Mouse (Mus musculus) embryo, embryonic 10.5 days (tissue): Measurements from ENCODE around the gene Foxj1.

Source experiments
- DNase-seq: peaks from one replicate; pipeline ENCODE4 v3.0.0-alpha.2; 2015; ENCODE audit warnings: low spot score

Gene Foxj1

DNA sequence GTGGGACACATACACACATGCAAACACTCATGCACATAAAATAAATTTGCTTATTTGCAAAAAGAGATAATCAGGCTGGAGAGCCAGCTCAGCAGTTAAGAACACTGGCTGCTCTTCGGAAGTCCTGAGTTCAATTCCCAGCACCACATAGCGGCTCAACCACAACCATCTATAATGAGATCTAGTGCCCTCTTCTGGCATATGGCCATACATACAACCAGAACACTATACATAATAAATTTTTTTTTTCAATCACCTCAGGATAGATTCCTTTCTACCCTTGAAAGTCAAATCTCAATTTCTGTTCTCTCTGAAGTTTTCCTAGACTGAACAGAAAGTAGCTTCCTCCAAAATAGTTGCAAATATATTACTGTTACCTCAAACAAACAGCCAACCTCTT, 29.8 kb downstream of the Foxj1 start:
- DNase-seq: no peak

DNA sequence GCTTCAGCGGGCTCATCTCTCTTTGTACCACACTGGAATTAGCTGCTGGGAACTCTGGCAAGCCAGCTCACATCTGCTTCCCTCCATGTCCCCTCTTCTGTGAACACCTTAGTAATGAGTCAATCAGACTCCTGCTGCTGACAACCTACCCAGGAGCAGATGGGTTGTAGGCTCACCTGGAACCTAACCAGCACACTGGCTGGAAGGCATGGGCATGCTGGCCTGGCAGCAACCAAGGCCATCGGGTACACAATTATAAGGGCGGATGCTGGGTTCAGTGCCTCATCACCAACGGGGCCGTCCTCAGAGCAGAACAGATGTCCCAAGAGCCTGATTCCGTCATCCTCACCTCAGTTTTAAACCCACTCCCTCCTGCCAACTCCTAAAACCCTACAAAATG, 36.6 kb downstream of the Foxj1 start:
- no peak for DNase-seq

DNA sequence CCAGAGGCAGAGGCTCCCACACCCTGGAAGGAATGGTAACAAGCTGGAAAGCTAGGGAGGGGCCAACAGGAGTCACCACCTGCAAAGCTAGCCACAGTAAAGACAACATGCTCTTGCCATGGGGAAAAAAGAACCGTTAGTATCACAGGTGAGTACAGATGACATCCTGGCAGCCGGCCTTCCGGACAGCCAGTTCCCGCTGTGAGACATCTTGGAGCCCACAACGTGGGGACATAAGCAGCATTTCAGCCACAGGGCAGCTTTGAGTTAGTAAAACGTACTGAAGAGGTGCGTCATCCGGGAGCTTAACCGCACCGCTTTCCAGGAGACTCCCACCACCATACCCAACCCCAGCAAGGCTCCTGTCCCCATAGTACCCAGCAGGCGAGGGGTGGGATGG, 37.0 kb downstream of the Foxj1 start:
- DNase-seq: no peak

DNA sequence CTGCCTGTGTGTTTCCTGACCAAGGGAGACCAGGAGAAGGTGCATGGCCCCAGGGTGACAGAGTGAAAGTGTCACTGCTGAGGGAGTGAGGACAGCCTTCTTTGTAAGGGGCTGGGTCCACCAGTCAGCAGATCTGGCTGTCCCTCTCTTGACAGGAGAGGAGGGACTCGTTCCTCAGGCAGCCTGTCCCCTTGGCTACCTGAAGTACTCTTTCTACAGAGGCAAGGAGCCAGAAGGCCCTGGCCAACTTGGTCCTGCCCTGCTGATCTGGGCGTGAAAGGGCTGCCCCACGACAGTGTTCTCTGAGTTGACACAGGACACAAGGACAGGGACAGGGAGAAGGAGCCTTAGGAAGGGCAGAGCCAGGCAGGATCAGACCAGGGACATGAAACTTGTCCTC, 38.2 kb downstream of the Foxj1 start:
- no peak for DNase-seq

DNA sequence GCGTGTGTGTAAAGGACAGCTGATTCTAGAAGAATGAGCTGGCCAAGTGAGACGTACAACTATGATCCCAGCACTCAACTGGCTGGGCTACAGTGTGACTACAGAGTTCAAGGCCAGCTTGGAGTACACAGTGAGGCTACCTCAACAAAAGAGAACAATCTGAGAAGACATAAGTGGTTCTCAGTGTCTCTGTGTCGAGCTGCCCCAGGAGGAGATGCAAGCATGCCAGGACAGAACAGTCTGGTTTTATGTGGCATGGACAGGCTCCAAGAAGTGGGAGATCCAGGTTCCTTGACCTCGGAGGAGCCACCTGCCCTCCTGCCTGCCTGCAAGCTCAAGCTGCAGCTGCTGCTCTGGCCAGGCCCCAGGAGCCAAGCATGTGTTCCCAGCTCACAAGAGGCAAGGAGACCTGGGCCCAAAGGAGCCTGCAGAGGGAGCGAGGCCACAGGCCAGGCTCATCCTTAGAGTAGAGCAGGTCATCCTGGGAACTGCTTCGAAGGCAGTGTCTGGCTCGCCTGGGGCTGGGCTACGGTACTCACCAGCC, 38.9 kb downstream of the Foxj1 start:
- DNase-seq: no peak

DNA sequence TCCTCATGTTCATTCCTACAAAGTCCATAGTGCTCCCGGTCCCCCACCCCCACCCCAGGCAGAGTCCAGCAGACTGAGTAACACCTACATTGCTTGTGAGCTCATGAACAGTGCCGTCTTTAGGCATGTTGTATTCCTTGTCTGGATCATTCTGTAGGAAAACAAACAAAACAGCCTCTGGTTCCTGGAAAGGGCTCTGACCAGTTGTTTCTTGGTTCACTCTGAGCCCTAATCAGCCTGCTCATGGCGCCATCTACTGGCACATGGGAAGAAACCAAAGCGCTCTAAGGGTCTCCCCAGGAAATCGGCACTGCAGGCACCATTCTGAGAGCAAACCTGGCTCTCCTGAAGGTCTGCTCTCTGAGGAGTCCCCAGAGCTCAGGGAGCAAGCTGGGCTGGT, 40.9 kb downstream of the Foxj1 start:
- peak; percentile 88 for DNase-seq

DNA sequence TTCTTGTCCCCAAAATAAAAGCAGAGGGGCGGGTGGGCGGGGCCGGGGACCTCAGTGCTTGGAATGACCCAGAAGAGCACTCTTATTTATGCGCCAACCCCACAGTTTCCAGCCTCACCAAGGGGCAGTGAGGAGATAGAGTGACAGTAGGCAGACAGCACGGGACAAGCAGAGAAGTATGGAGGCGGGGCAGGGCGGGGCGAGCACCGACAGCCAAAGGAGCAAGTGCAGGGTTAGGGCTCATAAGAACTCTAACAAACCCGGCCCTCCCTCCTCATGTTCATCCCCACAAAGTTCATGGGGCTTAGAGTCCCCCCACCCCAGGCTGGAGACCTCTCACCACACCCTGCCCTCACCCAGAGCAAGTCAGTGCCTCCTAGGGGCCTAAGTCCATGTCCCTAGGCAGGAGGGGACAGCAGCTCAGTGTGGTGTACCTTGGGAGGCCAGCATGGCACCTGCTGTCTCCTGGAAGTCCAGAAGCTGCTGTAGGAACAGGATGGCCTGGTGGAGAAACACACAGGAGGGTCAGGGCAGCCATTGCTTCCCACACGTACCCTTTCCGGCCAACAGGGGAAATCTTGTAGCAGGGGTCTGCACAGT, 41.6 kb downstream of the Foxj1 start:
- DNase-seq: no peak

DNA sequence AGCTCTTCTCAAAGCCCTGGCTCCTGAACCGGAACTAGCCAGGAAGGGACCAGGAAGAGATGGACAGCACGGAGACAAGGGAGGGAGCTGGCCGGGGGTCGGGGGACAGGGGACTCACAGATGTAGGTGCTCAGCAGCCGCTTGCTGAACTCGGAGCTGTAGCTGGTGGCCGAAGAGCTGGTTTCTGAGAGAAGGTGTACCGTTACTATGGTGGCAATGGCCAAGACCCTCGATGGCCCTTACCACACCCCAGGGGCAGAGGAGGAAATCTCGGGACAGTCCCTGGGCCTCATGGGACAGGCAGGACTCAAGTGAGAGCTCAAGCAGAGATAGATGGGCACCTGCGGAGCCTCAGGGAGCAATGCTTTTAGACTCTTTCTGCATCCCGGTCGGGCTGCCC, 42.8 kb downstream of the Foxj1 start:
- no peak for DNase-seq

DNA sequence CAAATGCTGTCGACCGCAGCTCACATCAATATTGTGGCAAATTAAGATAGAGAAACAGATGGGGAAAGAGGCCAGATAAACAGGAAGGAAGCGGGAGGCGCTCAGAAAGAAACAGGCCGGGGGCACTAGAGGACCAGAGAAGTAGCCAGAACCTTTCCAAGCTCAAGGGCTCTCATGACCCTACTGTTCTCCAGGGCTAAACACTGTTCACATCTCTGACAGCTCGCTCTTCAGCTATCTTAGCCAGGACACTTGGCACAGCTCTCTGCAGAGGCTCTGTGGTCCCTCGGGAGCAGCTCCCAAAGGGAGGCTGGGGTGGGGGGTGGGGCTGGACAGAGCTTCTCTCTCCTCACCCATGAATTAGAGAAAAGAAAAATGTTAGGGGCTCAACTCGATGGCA, 44.6 kb downstream of the Foxj1 start:
- DNase-seq: no peak

DNA sequence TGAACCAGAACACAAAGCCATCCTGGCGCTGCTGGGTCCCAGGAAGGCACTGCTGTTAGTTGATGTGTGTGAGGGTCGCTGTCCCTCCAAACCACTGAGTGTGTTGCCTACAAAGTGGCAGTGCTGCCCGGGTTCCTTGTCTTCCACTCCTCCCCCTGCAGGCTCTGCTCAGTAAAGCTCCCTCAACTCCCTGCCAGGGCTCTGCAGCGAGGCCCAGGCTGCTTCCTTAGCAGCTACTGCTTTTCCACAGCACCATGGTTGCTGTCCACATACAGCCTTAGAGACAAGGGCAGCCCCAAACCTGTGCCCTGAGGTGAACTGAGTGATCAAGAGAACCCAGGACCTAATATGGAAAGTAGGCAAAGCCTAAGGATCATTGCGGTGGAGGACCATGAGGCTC, 47.8 kb downstream of the Foxj1 start:
- DNase-seq: no peak

DNA sequence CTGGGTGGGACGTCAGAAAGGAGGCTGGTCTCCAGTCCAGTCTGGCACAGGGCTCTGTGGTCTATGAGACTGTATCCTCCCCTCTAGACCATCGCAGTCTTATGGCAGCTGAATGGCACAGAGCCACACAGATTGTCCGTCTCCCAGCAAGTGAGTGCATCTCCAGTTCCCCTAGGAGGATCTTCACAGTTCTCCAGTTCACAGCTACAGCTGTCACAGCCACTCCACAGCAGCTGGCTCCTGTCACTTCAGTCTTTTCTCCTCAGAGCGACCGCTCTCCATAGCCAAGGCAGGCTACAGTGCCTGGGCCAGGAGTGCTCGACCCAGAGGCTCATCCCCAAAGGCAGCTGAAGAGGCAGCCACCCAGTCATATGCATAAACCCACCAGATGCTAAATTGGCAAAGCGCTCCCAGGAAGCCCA, 49.4 kb downstream of the Foxj1 start:
- no peak for DNase-seq

DNA sequence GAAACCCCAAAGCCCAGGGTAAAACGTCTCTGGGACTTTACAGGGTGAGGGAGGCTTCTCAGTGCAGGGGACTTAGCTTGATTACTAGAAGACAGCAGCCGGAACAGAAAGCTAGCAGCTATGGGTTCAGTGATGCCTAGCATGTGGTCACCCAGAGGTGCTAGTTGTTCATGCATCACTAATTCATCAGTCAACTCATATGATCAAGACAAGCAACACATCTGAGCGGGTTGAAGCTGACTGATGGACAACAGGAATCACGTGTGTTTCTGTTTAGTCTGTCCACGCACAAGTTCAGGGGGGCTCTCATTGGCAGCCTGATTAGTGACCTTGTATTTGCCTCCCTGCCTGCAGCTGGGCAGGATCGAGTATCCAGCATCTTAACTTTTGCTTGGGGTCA, 51.2 kb downstream of the Foxj1 start:
- DNase-seq: peak; percentile 9

DNA sequence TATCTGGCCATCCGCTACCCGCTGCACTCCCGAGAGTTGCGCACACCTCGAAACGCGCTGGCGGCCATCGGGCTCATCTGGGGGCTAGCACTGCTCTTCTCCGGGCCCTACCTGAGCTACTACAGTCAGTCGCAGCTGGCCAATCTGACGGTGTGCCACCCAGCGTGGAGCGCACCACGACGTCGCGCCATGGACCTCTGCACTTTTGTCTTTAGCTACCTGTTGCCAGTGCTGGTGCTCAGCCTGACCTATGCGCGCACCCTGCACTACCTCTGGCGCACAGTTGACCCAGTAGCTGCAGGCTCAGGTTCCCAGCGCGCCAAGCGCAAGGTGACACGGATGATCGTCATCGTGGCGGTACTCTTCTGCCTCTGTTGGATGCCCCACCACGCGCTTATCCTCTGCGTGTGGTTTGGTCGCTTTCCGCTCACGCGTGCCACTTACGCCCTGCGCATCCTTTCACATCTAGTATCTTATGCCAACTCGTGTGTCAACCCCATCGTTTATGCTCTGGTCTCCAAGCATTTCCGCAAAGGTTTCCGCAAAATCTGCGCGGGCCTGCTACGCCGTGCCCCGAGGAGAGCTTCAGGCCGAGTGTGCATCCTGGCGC, 52.2 kb downstream of the Foxj1 start:
- peak; percentile 6 for DNase-seq

DNA sequence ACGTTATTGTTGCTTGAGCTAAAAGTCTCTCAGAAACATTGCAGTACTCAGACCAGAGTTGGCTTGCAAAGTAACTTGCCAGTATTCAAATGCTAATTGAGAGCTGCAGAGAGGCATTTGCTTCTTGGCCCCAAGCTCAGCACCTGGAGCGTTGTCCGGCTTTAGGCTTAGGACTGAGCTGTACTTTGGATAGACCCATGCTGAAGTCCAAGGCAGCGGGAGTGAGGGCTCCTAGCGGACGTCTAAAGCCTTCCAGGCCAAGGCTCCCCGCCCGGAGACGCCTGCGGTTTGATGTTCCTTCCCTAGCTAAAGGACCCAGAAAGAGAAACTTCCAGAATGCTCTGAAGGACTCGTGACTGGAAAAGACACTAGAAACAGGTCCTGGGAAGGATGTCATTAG, 53.1 kb downstream of the Foxj1 start:
- peak; percentile 54 for DNase-seq

DNA sequence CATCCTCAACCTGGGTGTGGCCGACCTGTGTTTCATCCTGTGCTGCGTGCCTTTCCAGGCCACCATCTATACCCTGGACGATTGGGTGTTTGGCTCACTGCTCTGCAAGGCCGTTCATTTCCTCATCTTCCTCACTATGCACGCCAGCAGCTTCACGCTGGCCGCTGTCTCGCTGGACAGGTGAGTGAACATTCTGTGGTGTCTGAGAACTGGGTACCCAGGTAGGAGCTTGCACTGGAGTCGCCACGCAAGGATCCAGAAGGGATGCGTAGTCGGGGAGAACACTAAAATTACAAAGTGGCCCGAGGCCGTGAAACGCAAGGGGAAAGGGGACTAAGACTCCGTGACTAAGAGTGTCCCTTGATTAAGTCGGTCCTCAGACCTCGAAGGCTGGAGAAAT, 53.5 kb downstream of the Foxj1 start:
- no peak for DNase-seq

DNA sequence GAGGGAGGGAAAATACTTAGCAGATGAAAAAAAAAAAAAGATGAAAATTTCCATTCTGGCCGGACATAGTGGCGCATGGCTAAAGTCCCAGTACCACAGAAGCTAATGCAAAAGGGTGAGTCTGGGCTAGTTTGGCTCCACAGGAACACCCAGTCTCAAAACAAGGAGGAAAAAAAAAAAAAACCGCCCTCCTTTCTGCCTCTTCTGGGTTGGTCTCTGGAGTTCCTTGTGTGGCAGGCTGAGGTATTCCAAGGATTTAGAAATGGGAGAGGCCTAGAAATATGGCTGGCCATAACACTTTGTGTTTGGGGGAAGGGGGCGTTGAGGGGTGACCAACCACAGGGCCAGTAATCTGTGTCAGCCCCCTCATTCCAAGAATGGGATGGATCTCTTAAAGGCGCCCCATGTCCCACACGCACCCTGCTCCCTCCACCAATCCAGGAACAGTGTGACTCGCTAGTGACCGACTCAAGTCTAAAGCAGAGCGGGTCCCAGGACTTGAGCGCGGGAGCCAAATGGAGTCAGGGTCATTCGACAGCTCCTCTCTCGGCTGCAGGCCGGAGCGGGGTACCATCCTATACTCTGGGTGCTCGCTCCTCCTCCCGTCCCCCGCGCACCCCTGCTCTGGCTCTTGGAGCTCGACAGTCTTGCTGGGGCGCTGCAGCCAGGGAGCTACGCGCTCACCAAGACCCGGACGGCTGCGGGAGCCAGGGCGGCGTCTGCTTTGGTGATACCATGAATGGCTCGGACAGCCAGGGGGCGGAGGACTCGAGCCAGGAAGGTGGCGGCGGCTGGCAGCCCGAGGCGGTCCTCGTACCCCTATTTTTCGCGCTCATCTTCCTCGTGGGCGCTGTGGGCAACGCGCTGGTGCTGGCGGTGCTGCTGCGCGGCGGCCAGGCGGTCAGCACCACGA, 54.2 kb downstream of the Foxj1 start, which contains the start of gene Galr2:
Gene Galr2, plus strand, starts transcription at position 189 of the 913 bp plus-strand sequence.
- peak; percentile 40 for DNase-seq
